Mouse (Mus musculus) frontal cortex, adult 2 months (tissue): ENCODE data around the gene 2210017I01Rik. TPM values are rescaled to one million over a fixed set of nuclear protein-coding genes. Genes with fewer than 3 reads are reported as not detected.

Experiments
- DNase-seq, 2 experiments: peaks; one replicate each; pipeline ENCODE4 v3.0.0; 2022; ENCODE audit warnings: low spot score in 1 of 2; ENCODE audit errors: extremely low spot score in 1 of 2
- polyA plus RNA-seq: library from polyadenylated mRNA; depleted of rRNA; stranded (reverse); fragments of >200 nt; gene quantifications from 2 replicates; pipeline ENCODE4 v1.2.3, GENCODE M21; 2012; rRNA removed

Gene 2210017I01Rik
- polyA plus RNA-seq, 1 experiment = not detected

GRCm38 (mm10) chr3:92568752-92569151 is 38.5 kb downstream of the 2210017I01Rik start:
- no peak for DNase-seq

- peak in 1 of 2 experiments; percentile 14 for DNase-seq
These were observed 41.9 kb downstream of the 2210017I01Rik start for GRCm38 (mm10) chr3:92565418-92565817.

Other genes with a start within 250 kb of the 2210017I01Rik start
- 0.21 TPM in 1 of 2 replicates, not detected in the other for gene Sprr2f, start 242.3 kb downstream of the 2210017I01Rik start, polyA plus RNA-seq
- gene Sprr2h, start 221.8 kb downstream of the 2210017I01Rik start, polyA plus RNA-seq = not detected in 2 replicates
- gene Sprr2i, start 199.5 kb downstream of the 2210017I01Rik start, polyA plus RNA-seq = not detected in 2 replicates
- gene Sprr2j-ps, start 189.4 kb downstream of the 2210017I01Rik start, polyA plus RNA-seq = not detected in 2 replicates
- 6.0 and 7.7 TPM in 2 replicates for gene Gm9774, start 178.1 kb downstream of the 2210017I01Rik start, polyA plus RNA-seq
- gene Sprr2k, start 174.9 kb downstream of the 2210017I01Rik start, polyA plus RNA-seq = not detected in 2 replicates
- gene Sprr1b, start 168.7 kb downstream of the 2210017I01Rik start, polyA plus RNA-seq = not detected in 2 replicates
- not detected in 2 replicates for gene Sprr3, start 148.8 kb downstream of the 2210017I01Rik start, polyA plus RNA-seq
- gene Sprr1a, start 121.6 kb downstream of the 2210017I01Rik start, polyA plus RNA-seq = 0.46 and 0.70 TPM in 2 replicates
- gene Sprr4, start 107.0 kb downstream of the 2210017I01Rik start, polyA plus RNA-seq = not detected in 2 replicates
- gene 2310046K23Rik, start 73.0 kb downstream of the 2210017I01Rik start, polyA plus RNA-seq = not detected in 2 replicates
- gene Ivl, start 33.8 kb downstream of the 2210017I01Rik start, polyA plus RNA-seq = not detected in 2 replicates
- gene Smcp, start 18.5 kb downstream of the 2210017I01Rik start, polyA plus RNA-seq = not detected in 2 replicates
- not detected in 2 replicates for gene Lce6a, start 14.2 kb upstream of the 2210017I01Rik start, polyA plus RNA-seq
- not detected in 2 replicates for gene Lce1a1, start 40.8 kb upstream of the 2210017I01Rik start, polyA plus RNA-seq
- gene Lce1b, start 49.4 kb upstream of the 2210017I01Rik start, polyA plus RNA-seq = not detected in 2 replicates
- not detected in 2 replicates for gene Lce1a2, start 62.8 kb upstream of the 2210017I01Rik start, polyA plus RNA-seq
- gene Lce1c, start 71.8 kb upstream of the 2210017I01Rik start, polyA plus RNA-seq = not detected in 2 replicates
- not detected in 2 replicates for gene Lce1d, start 79.7 kb upstream of the 2210017I01Rik start, polyA plus RNA-seq
- gene Lce1e, start 101.6 kb upstream of the 2210017I01Rik start, polyA plus RNA-seq = not detected in 2 replicates
- gene Lce1f, start 112.9 kb upstream of the 2210017I01Rik start, polyA plus RNA-seq = not detected in 2 replicates
- gene Gm38119, start 131.6 kb upstream of the 2210017I01Rik start, polyA plus RNA-seq = not detected in 2 replicates
- gene Lce1g, start 144.8 kb upstream of the 2210017I01Rik start, polyA plus RNA-seq = not detected in 2 replicates
- not detected in 2 replicates for gene Lce1h, start 157.6 kb upstream of the 2210017I01Rik start, polyA plus RNA-seq
- not detected in 2 replicates for gene Lce1i, start 171.4 kb upstream of the 2210017I01Rik start, polyA plus RNA-seq
- not detected in 2 replicates for gene Lce1j, start 183.0 kb upstream of the 2210017I01Rik start, polyA plus RNA-seq
- gene Lce1k, start 200.4 kb upstream of the 2210017I01Rik start, polyA plus RNA-seq = not detected in 2 replicates
- gene Kprp, start 219.8 kb upstream of the 2210017I01Rik start, polyA plus RNA-seq = 0.04 TPM in 1 of 2 replicates, not detected in the other
- not detected in 2 replicates for gene Lce1l, start 243.8 kb upstream of the 2210017I01Rik start, polyA plus RNA-seq